Mouse (Mus musculus): ENCODE results near the gene Abi3bp.

Gene Abi3bp

GRCm38 (mm10) chr16:56686747-56687146, 209.1 kb downstream of the Abi3bp start:
- no peak for DNase-seq (ENCODE audit: low spot score in 2 of 2)

- no peak for DNase-seq (ENCODE audit: low spot score in 2 of 2)
Observed at GRCm38 (mm10) chr16:56690715-56691114, 213.0 kb downstream of the Abi3bp start.

GRCm38 (mm10) chr16:56696448-56696847, 218.8 kb downstream of the Abi3bp start:
- DNase-seq (ENCODE audit: low spot score in 2 of 2): no peak

- DNase-seq (ENCODE audit: low spot score in 2 of 2): no peak
Observed at GRCm38 (mm10) chr16:56700898-56701297, 223.2 kb downstream of the Abi3bp start.

GRCm38 (mm10) chr16:56705731-56706130, 228.1 kb downstream of the Abi3bp start:
- DNase-seq (ENCODE audit: low spot score in 2 of 2): no peak

GRCm38 (mm10) chr16:56710071-56710470, 232.4 kb downstream of the Abi3bp start:
- DNase-seq (ENCODE audit: low spot score in 2 of 2): no peak

GRCm38 (mm10) chr16:56715608-56716007, 237.9 kb downstream of the Abi3bp start:
- no peak for DNase-seq (ENCODE audit: low spot score in 2 of 2)

GRCm38 (mm10) chr16:56716557-56717179, 239.0 kb downstream of the Abi3bp start:
- peak; percentile 13 to 24 for DNase-seq (ENCODE audit: low spot score in 2 of 2)

- DNase-seq (ENCODE audit: low spot score in 2 of 2): peak; percentile 98
Observed at GRCm38 (mm10) chr16:56717224-56718200, 239.8 kb downstream of the Abi3bp start, which contains the start of gene Tfg. Gene Tfg (minus strand): TSS chr16:56717450.

GRCm38 (mm10) chr16:56719031-56719430, 241.4 kb downstream of the Abi3bp start:
- DNase-seq (ENCODE audit: low spot score in 2 of 2): no peak

- no peak for DNase-seq (ENCODE audit: low spot score in 2 of 2)
Observed at GRCm38 (mm10) chr16:56722357-56722756, 244.7 kb downstream of the Abi3bp start.

GRCm38 (mm10) chr16:56724927-56725326, 247.2 kb downstream of the Abi3bp start:
- no peak for DNase-seq (ENCODE audit: low spot score in 2 of 2)

GRCm38 (mm10) chr16:56729060-56729459, 251.4 kb downstream of the Abi3bp start:
- no peak for DNase-seq (ENCODE audit: low spot score in 2 of 2)

Data from right cerebral cortex, adult 2 months (tissue).